Mouse (Mus musculus) kidney, embryonic 14.5 days (tissue): ENCODE results near the gene Rpl6. TPM values are rescaled to one million over a fixed set of nuclear protein-coding genes. Genes with fewer than 3 reads are reported as not detected.
"Not testable (repeated sequence)": the region's sequence is repeated elsewhere in the genome, so short reads cannot be mapped to it uniquely, and the experiment has no call there.

Source experiments
- ATAC-seq: fragments of 200-750 bp; cut with Nextera tagmentation; 2 replicates; pipeline ENCODE4 v1.8.0; 2017; ENCODE audit warnings: moderate number of reproducible peaks, mild to moderate bottlenecking, moderate TSS enrichment, moderate library complexity; ENCODE audit not compliant: low FRiP score, low TSS enrichment
- H3K27ac ChIP-seq: fragments of 300-500 bp; sonication (generic); 2 replicates; pipeline ENCODE4 v1.5.1; 2014; ENCODE audit warnings: low read depth, mild to moderate bottlenecking, low read length, moderate library complexity, mixed read lengths
- H3K27me3 ChIP-seq: fragments of 300-500 bp; sonication (generic); 2 replicates; pipeline ENCODE4 v1.6.1; 2014; ENCODE audit warnings: mild to moderate bottlenecking, low read length; ENCODE audit not compliant: control insufficient read depth, insufficient read depth
- H3K36me3 ChIP-seq: fragments of 300-500 bp; sonication (generic); 2 replicates; pipeline ENCODE4 v1.6.1; 2014; ENCODE audit warnings: low read length, mixed read lengths; ENCODE audit not compliant: control insufficient read depth, insufficient read depth
- H3K4me1 ChIP-seq: fragments of 300-500 bp; sonication (generic); 2 replicates; pipeline ENCODE4 v1.6.1; 2014; ENCODE audit warnings: low read length, mixed read lengths; ENCODE audit not compliant: control insufficient read depth, insufficient read depth
- H3K4me2 ChIP-seq: fragments of 300-500 bp; sonication (generic); replicated peaks from 2 replicates; pipeline ENCODE4 v1.6.1; 2014; ENCODE audit warnings: low read depth, mild to moderate bottlenecking, low read length
- H3K4me3 ChIP-seq: fragments of 300-500 bp; sonication (generic); 2 replicates; pipeline ENCODE4 v1.5.1; 2014; ENCODE audit warnings: mild to moderate bottlenecking, low read length
- H3K9ac ChIP-seq: fragments of 300-500 bp; sonication (generic); 2 replicates; pipeline ENCODE4 v1.6.1; 2014; ENCODE audit warnings: low read depth, mild to moderate bottlenecking, low read length, moderate library complexity
- H3K9me3 ChIP-seq: fragments of 300-500 bp; sonication (generic); 2 replicates; pipeline ENCODE4 v1.6.1; 2016; ENCODE audit warnings: low read length; ENCODE audit not compliant: control insufficient read depth
- WGBS: fragments of 180-500 bp; shearing (Covaris S2); extraction: QIAGEN DNeasy Blood & Tissue Kit; methylation state at CpG from one replicate; pipeline ENCODE4 v1.1.7; 2014; 5-methylcytosine and 5-hydroxymethylcytosine counted together
- polyA plus RNA-seq: library from polyadenylated mRNA; unstranded; fragments of >200 nt; fragmentation: Nextera tagmentation; extraction: Ambion mirVana; gene quantifications from 2 replicates; pipeline ENCODE4 v1.2.1, GENCODE M21; 2014

Rpl6 gene
- polyA plus RNA-seq, 1 experiment from 2014 or later: 738 TPM

GRCm38 (mm10) chr5:121226845-121227244 is 22.6 kb downstream of the Rpl6 start:
- 85% methylated on average over 4 of the region's 4 CpGs for WGBS
- Histone ChIP-seq H3K9me3 (no peaks in the 10 kb centered on the region), H3K27me3 (no peaks in the 10 kb centered on the region), H3K4me3 (no peak overlapping the region), H3K27ac (no peak overlapping the region), H3K4me1 (no peaks in the 10 kb centered on the region), H3K9ac (no peak overlapping the region), H3K36me3 (no peaks in the 10 kb centered on the region), H3K4me2 (no peak overlapping the region)
- ATAC-seq: no peak

- not testable (repeated sequence) for ATAC-seq, H3K9ac ChIP-seq, H3K4me2 ChIP-seq, H3K27ac ChIP-seq, H3K4me3 ChIP-seq, H3K27me3 ChIP-seq, H3K9me3 ChIP-seq, H3K4me1 ChIP-seq, H3K36me3 ChIP-seq
- WGBS: 100% methylated on average over 1 of the region's 1 CpGs
Measured at GRCm38 (mm10) chr5:121227330-121227729, 23.0 kb downstream of the Rpl6 start.

GRCm38 (mm10) chr5:121229182-121229581 is 24.9 kb downstream of the Rpl6 start:
- H3K4me2 ChIP-seq: no peak overlapping the region
- no peak for ATAC-seq
- WGBS: 90% methylated on average over 2 of the region's 2 CpGs
- H3K36me3 ChIP-seq: no peaks in the 10 kb centered on the region
- H3K4me3 ChIP-seq: no peak overlapping the region
- H3K9me3 ChIP-seq: no peaks in the 10 kb centered on the region
- H3K27ac ChIP-seq: no peak overlapping the region
- H3K27me3 ChIP-seq: no peaks in the 10 kb centered on the region
- no peaks in the 10 kb centered on the region for H3K4me1 ChIP-seq
- no peak overlapping the region for H3K9ac ChIP-seq

GRCm38 (mm10) chr5:121230811-121231210 is 26.5 kb downstream of the Rpl6 start:
- H3K9ac ChIP-seq: no peak overlapping the region
- H3K27ac ChIP-seq: no peak overlapping the region
- H3K9me3 ChIP-seq: no peaks in the 10 kb centered on the region
- H3K4me1 ChIP-seq: no peaks in the 10 kb centered on the region
- H3K27me3 ChIP-seq: no peaks in the 10 kb centered on the region
- no peak overlapping the region for H3K4me3 ChIP-seq
- no peak overlapping the region for H3K4me2 ChIP-seq
- H3K36me3 ChIP-seq: no peaks in the 10 kb centered on the region
- ATAC-seq: no peak
- WGBS: 84% methylated on average over 9 of the region's 9 CpGs

DNA sequence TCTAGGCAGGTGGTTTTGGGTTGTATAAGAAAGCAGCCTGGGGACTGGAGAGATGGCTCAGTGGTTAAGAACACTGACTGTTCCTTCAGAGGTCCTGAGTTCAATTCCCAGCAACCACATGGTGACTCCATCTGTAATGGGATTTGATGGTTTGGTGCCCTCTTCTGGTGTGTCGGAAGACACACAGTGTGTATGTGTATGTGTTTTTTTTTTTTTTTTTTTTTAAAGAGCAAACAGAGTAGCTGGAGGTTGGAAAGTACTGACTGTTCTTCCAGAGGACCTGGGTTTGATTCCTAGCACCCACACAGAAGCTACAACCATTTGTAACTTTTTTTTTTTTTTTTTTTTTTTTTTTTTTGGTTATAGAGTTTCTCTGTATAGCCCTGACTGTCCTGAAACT is 28.5 kb downstream of the Rpl6 start:
- ATAC-seq: no peak
- H3K9me3 ChIP-seq: no peaks in the 10 kb centered on the region
- H3K27me3 ChIP-seq: no peaks in the 10 kb centered on the region
- no peak overlapping the region for H3K4me2 ChIP-seq
- WGBS: 100% methylated on average over 1 of the region's 1 CpGs
- no peak overlapping the region for H3K4me3 ChIP-seq
- no peak overlapping the region for H3K9ac ChIP-seq
- no peaks in the 10 kb centered on the region for H3K4me1 ChIP-seq
- no peaks in the 10 kb centered on the region for H3K36me3 ChIP-seq
- H3K27ac ChIP-seq: no peak overlapping the region

- H3K27me3 ChIP-seq: no peaks in the 10 kb centered on the region
- no peaks in the 10 kb centered on the region for H3K9me3 ChIP-seq
- no peak for ATAC-seq
- H3K4me1 ChIP-seq: no peaks in the 10 kb centered on the region
- no peak overlapping the region for H3K27ac ChIP-seq
- H3K4me3 ChIP-seq: no peak overlapping the region
- H3K4me2 ChIP-seq: no peak overlapping the region
- WGBS: 83% methylated on average over 2 of the region's 2 CpGs
- no peaks in the 10 kb centered on the region for H3K36me3 ChIP-seq
- no peak overlapping the region for H3K9ac ChIP-seq
Measured at GRCm38 (mm10) chr5:121233726-121234125, 29.4 kb downstream of the Rpl6 start.

GRCm38 (mm10) chr5:121236171-121236570 is 31.9 kb downstream of the Rpl6 start:
- H3K4me3 ChIP-seq: no peak overlapping the region
- no peak overlapping the region for H3K4me2 ChIP-seq
- WGBS: 68% methylated on average over 5 of the region's 5 CpGs
- H3K9me3 ChIP-seq: no peaks in the 10 kb centered on the region
- H3K36me3 ChIP-seq: no peaks in the 10 kb centered on the region
- H3K27ac ChIP-seq: no peak overlapping the region
- H3K4me1 ChIP-seq: no peaks in the 10 kb centered on the region
- no peak overlapping the region for H3K9ac ChIP-seq
- ATAC-seq: no peak
- no peaks in the 10 kb centered on the region for H3K27me3 ChIP-seq

DNA sequence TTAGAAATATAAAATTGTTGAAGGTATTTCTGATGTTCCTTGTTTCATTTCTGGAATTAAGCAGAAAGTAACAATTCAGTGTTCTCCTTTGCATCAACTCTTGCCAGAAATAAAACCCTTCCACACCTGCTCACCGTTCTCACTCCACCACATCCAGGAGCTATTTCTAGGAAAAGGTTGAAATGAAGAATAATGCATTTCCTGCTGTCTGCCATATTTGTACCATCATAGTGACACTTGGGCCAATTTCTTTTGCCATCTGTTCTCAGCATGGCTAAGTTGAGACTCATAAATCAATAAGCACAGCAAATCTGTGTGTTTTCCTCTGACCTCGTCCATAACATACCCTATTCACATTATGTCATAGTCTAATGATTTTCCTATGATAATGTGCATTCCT is 33.9 kb downstream of the Rpl6 start:
- WGBS: 85% methylated on average over 2 of the region's 2 CpGs
- H3K36me3 ChIP-seq: no peaks in the 10 kb centered on the region

GRCm38 (mm10) chr5:121239846-121240245 is 35.6 kb downstream of the Rpl6 start:
- H3K27ac ChIP-seq: no peak overlapping the region
- WGBS: 58% methylated on average over 5 of the region's 5 CpGs
- no peak overlapping the region for H3K9ac ChIP-seq
- H3K4me2 ChIP-seq: no peak overlapping the region
- H3K9me3 ChIP-seq: no peaks in the 10 kb centered on the region
- no peak for ATAC-seq
- no peaks in the 10 kb centered on the region for H3K27me3 ChIP-seq
- H3K4me1 ChIP-seq: no peaks in the 10 kb centered on the region
- H3K4me3 ChIP-seq: no peak overlapping the region
- no peaks in the 10 kb centered on the region for H3K36me3 ChIP-seq

More for the DNA sequence above, 33.9 kb downstream of the Rpl6 start:
- Histone ChIP-seq H3K4me1 (no peaks in the 10 kb centered on the region), H3K4me3 (no peak overlapping the region), H3K4me2 (no peak overlapping the region), H3K9me3 (no peaks in the 10 kb centered on the region), H3K9ac (no peak overlapping the region), H3K27me3 (no peaks in the 10 kb centered on the region), H3K27ac (no peak overlapping the region)
- no peak for ATAC-seq

- Histone ChIP-seq H3K36me3 (no peaks in the 10 kb centered on the region), H3K27ac (no peak overlapping the region), H3K9ac (no peak overlapping the region), H3K4me1 (no peaks in the 10 kb centered on the region), H3K4me2 (no peak overlapping the region), H3K27me3 (no peaks in the 10 kb centered on the region), H3K4me3 (no peak overlapping the region), H3K9me3 (no peaks in the 10 kb centered on the region)
- no peak for ATAC-seq
Measured at GRCm38 (mm10) chr5:121241182-121241581, 36.9 kb downstream of the Rpl6 start.
